ENCODE assay signal across 9 mouse cellular contexts in the genomic region with DNA sequence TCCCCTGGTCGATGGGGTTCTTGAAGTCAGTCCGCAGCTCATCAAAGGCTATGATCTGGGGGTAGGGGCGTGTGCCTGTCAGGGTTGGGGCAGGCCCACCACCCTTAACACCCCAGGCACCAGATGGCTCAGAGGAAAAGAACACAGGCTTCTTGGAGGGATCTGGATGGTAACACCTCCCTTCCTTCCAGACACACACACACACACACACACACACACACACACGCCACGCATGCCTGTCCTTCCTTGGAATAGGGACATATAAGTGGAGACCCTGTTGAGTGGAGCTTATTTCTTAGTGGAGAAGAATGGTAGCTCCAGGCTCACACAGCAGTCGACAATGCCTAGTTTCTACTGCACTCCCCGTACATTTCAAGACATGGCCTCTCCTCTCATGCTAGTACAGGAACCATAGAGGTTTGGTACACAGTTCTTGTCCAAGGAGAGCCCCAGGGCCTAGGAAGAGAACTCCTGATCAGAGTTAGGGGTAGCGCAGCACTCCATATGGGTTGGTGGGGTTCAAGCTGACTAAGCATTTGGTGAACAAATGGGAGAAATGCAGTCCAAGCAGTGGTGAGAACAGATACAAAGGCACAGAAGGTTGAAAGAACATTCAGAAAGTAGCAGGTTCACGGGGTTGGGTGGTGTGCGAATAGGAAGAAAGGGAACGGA. TPM values are rescaled to one million over a fixed set of nuclear protein-coding genes. Genes with fewer than 3 reads are reported as not detected.
A peak's percentile ranks its signal among the peaks of the same experiment; 100 is the strongest.
DNase-seq lines count a peak whose midpoint lies in the region; ATAC-seq and TF ChIP-seq lines count a peak whose summit lies in the region.
"Had no signal": no experiment of that assay in that cellular context is flagged by ENCODE, and none has a peak within 500 bp of the region (broad histone marks: within the 10 kb centered on the region; RNA-seq: fewer than 3 reads in every experiment).

No protein-coding gene starts in this region.

- H3K9me3 ChIP-seq in heart, embryonic 15.5 days (replicated peaks), result no peaks in the 10 kb centered on the region
- H3K9me3 ChIP-seq in MEL (replicated peaks; ENCODE audit: insufficient read depth, low read length), result no peaks in the 10 kb centered on the region
- H3K9me3 ChIP-seq in forebrain, embryonic 13.5 days (replicated peaks), result no peaks in the 10 kb centered on the region
- no peaks in the 10 kb centered on the region for H3K9me3 ChIP-seq in limb, embryonic 14.5 days (ENCODE audit: control insufficient read depth, low read length)

- no peak for TF ChIP-seq EP300 in MEL (IDR thresholded peaks at IDR 0.05; ENCODE audit: low read depth in 1 of 2, low read length in 2 of 2)

- no peak overlapping the region for H3K4me2 ChIP-seq in heart, embryonic 15.5 days
- peak overlapping the region; percentile 71 for H3K4me2 ChIP-seq in forebrain, embryonic 13.5 days
- H3K4me2 ChIP-seq in limb, embryonic 14.5 days (replicated peaks; ENCODE audit: low read depth, low read length, severe bottlenecking), result peak overlapping the region; percentile 35

- TF ChIP-seq RAD21 in MEL (IDR thresholded peaks at IDR 0.05; ENCODE audit: low read depth, low read length), result no peak

- H3K36me3 ChIP-seq in heart, embryonic 15.5 days, result peaks cover 35% of the 10 kb centered on the region
- H3K36me3 ChIP-seq in MEL (ENCODE audit: control insufficient read depth in 1 of 2, insufficient read depth in 2 of 2, low read length in 2 of 2), result peaks cover 0 to 4% of the 10 kb centered on the region in 2 experiments; a peak in 2 of 4 replicates
- peaks cover 46% of the 10 kb centered on the region for H3K36me3 ChIP-seq in forebrain, embryonic 13.5 days (ENCODE audit: poor library complexity, severe bottlenecking)
- peaks cover 44% of the 10 kb centered on the region for H3K36me3 ChIP-seq in limb, embryonic 14.5 days (ENCODE audit: control insufficient read depth, insufficient read depth, low read length)
- H3K36me3 ChIP-seq in thymus, adult 2 months (ENCODE audit: control insufficient read depth, insufficient read depth, low read length), result peaks cover 2% of the 10 kb centered on the region; the same call in 1 of the 2 replicates

- H3K4me3 ChIP-seq in heart, embryonic 15.5 days, result 0 out of 2 replicates have a peak overlapping the region, but pooled peaks have one; percentile 1
- no peak overlapping the region for H3K4me3 ChIP-seq in MEL (ENCODE audit: control insufficient read depth in 1 of 2, insufficient read depth in 1 of 2, low read depth in 2 of 2, low read length in 2 of 2)
- H3K4me3 ChIP-seq in forebrain, embryonic 13.5 days, result peak overlapping the region; percentile 61
- no peak overlapping the region; the same call in 1 of the 2 replicates for H3K4me3 ChIP-seq in limb, embryonic 14.5 days (replicated peaks; ENCODE audit: low read length)
- no peak overlapping the region for H3K4me3 ChIP-seq in thymus, adult 2 months (ENCODE audit: control insufficient read depth, insufficient read depth, low read length)

- H3K9ac ChIP-seq in heart, embryonic 15.5 days, result no peak overlapping the region
- no peak overlapping the region for H3K9ac ChIP-seq in MEL (ENCODE audit: control insufficient read depth, low read depth, low read length, poor library complexity, severe bottlenecking)
- peak overlapping the region; percentile 61 for H3K9ac ChIP-seq in forebrain, embryonic 13.5 days
- no peak overlapping the region for H3K9ac ChIP-seq in limb, embryonic 14.5 days (ENCODE audit: low read depth, low read length, severe bottlenecking)
- H3K9ac ChIP-seq: liver, embryonic 14.5 days had no signal

- H3K79me2 ChIP-seq in MEL (ENCODE audit: control insufficient read depth, insufficient read depth, low read length, poor library complexity), result no peaks in the 10 kb centered on the region

- peaks cover 47% of the 10 kb centered on the region for H3K4me1 ChIP-seq in heart, embryonic 15.5 days (replicated peaks)
- H3K4me1 ChIP-seq in MEL (ENCODE audit: control insufficient read depth in 1 of 2, insufficient read depth in 2 of 2, low read length in 2 of 2), result peaks cover 0 to 14% of the 10 kb centered on the region in 2 experiments; a peak in 2 of 4 replicates
- H3K4me1 ChIP-seq in forebrain, embryonic 13.5 days, result peaks cover 65% of the 10 kb centered on the region
- H3K4me1 ChIP-seq in limb, embryonic 14.5 days (ENCODE audit: control insufficient read depth, insufficient read depth, low read length), result peaks cover 38% of the 10 kb centered on the region
- peaks cover 10% of the 10 kb centered on the region for H3K4me1 ChIP-seq in thymus, adult 2 months (replicated peaks; ENCODE audit: control insufficient read depth, insufficient read depth, low read length)

- H3K27ac ChIP-seq in heart, embryonic 15.5 days, result no peak overlapping the region
- no peak overlapping the region for H3K27ac ChIP-seq in MEL (ENCODE audit: control insufficient read depth, low read depth, low read length)
- H3K27ac ChIP-seq in forebrain, embryonic 13.5 days, result peak overlapping the region; percentile 88
- 0 out of 2 replicates have a peak overlapping the region, but pooled peaks have one; percentile 26 for H3K27ac ChIP-seq in limb, embryonic 14.5 days (replicated peaks; ENCODE audit: low read depth, low read length)
- no peak overlapping the region for H3K27ac ChIP-seq in thymus, adult 2 months (ENCODE audit: control insufficient read depth, insufficient read depth, low read length)
- H3K27ac ChIP-seq: liver, embryonic 14.5 days had no signal

- no peak for TF ChIP-seq POLR2A in MEL (IDR thresholded peaks at IDR 0.05; ENCODE audit: control insufficient read depth in 1 of 2, insufficient read depth in 1 of 2, low read depth in 1 of 2, low read length in 2 of 2, poor library complexity in 1 of 2)
- no peak for TF ChIP-seq POLR2A in limb, embryonic 14.5 days (IDR thresholded peaks at IDR 0.05; ENCODE audit: borderline replicate concordance, extremely low read depth, insufficient read depth, insufficient read length)
- no peak for TF ChIP-seq POLR2A in thymus, adult 2 months (IDR thresholded peaks at IDR 0.05; ENCODE audit: control insufficient read depth, extremely low read depth, insufficient read depth, low read length, poor library complexity)

- no peak for DNase-seq in heart, adult 18-20 months
- no peak for DNase-seq in MEL (ENCODE audit: low read depth, low spot score)
- DNase-seq in limb, embryonic 14.5 days (ENCODE audit: low spot score), result no peak
- no peak for DNase-seq in urinary bladder, postnatal 25 days (ENCODE audit: low spot score)
- no peak for DNase-seq in thymus, adult 2 months
- DNase-seq in thymus, postnatal 25 days, result no peak

- no peak for TF ChIP-seq CTCF in MEL (IDR thresholded peaks at IDR 0.05 in 2 of 3, conservative IDR thresholded peaks at IDR 0.05 in 1 of 3; ENCODE audit: control insufficient read depth in 1 of 3, insufficient read depth in 1 of 3, low read depth in 2 of 3, low read length in 3 of 3, poor library complexity in 1 of 3, severe bottlenecking in 1 of 3)
- TF ChIP-seq CTCF in thymus, adult 2 months (IDR thresholded peaks at IDR 0.05; ENCODE audit: borderline replicate concordance, control insufficient read depth, extremely low read depth, insufficient read depth, low read length, poor library complexity), result no peak

- no peak for ATAC-seq in heart, embryonic 15.5 days (replicated peaks; ENCODE audit: insufficient number of reproducible peaks, insufficient read depth, low FRiP score, low read depth)
- ATAC-seq in forebrain, embryonic 13.5 days, result peak; percentile 16
- no peak; the same call in 1 of the 2 replicates for ATAC-seq in limb, embryonic 14.5 days (ENCODE audit: low FRiP score, low read depth)

- peaks cover 15% of the 10 kb centered on the region; the same call in 1 of the 2 replicates for H3K27me3 ChIP-seq in heart, embryonic 15.5 days
- H3K27me3 ChIP-seq in MEL (ENCODE audit: control insufficient read depth in 1 of 2, insufficient read depth in 2 of 2, low read length in 2 of 2), result no peaks in the 10 kb centered on the region
- no peaks in the 10 kb centered on the region for H3K27me3 ChIP-seq in forebrain, embryonic 13.5 days
- no peaks in the 10 kb centered on the region for H3K27me3 ChIP-seq in limb, embryonic 14.5 days (ENCODE audit: control insufficient read depth, insufficient read depth, low read length)
- no peaks in the 10 kb centered on the region; the same call in 1 of the 2 replicates for H3K27me3 ChIP-seq in thymus, adult 2 months (ENCODE audit: control insufficient read depth, insufficient read depth, low read length)

- WGBS in heart, embryonic 15.5 days, result 40% methylated on average over 11 of the region's 11 CpGs
- 31% methylated on average over 11 of the region's 11 CpGs for WGBS in forebrain, embryonic 13.5 days
- WGBS in limb, embryonic 14.5 days, result 45% methylated on average over 11 of the region's 11 CpGs
- WGBS in thymus, adult 2 months, result 45% methylated on average over 11 of the region's 11 CpGs

RNA-seq across cellular contexts. Expression of a gene that starts 3.4 kb away (rescaled TPM):
- 2.9 and 5.7 TPM in 2 replicates for polyA plus RNA-seq in heart, embryonic 15.5 days (2015; fragmentation: Nextera tagmentation; extraction: Ambion mirVana)
- under 1 TPM in 1 of 2 experiments, not detected in 1; 0.31 TPM for total RNA-seq in heart, adult 18-20 months (2021)
- total RNA-seq in MEL (2012; rRNA removed), result 0.65 and 1.0 TPM in 2 replicates
- 1 to 10 TPM in 1 of 2 experiments, not detected in 1; 2.7 TPM for polyA plus RNA-seq in MEL (2012; ENCODE audit: insufficient read depth in 1 of 2, insufficient read length in 2 of 2, low read depth in 1 of 2, low replicate concordance in 2 of 2, missing spikeins in 1 of 2)
- 208 and 212 TPM in 2 replicates for polyA plus RNA-seq in forebrain, embryonic 13.5 days (2015; fragmentation: Nextera tagmentation; extraction: Ambion mirVana)
- 40.8 and 60.9 TPM in 2 replicates for polyA plus RNA-seq in limb, embryonic 14.5 days (2012; rRNA removed)
- polyA plus RNA-seq in limb, embryonic 14.5 days (2014; fragmentation: Nextera tagmentation; extraction: Ambion mirVana), result 40.5 and 45.1 TPM in 2 replicates
- polyA plus RNA-seq in thymus, adult 2 months (2012; rRNA removed), result 3.7 and 4.9 TPM in 2 replicates

RNA-seq across cellular contexts. Expression of a gene that starts 6.5 kb away (rescaled TPM):
- polyA plus RNA-seq in heart, embryonic 15.5 days (2015; fragmentation: Nextera tagmentation; extraction: Ambion mirVana), result 82.0 and 92.3 TPM in 2 replicates
- total RNA-seq in heart, adult 18-20 months (2021), result 100 to 1,000 TPM in 1 of 2 experiments, 10 to 100 TPM in 1; 97.6 to 104 TPM
- total RNA-seq in MEL (2012; rRNA removed), result 57.5 and 64.3 TPM in 2 replicates
- 10 to 100 TPM in 1 of 2 experiments, not detected in 1; 54.0 TPM for polyA plus RNA-seq in MEL (2012; ENCODE audit: insufficient read depth in 1 of 2, insufficient read length in 2 of 2, low read depth in 1 of 2, low replicate concordance in 2 of 2, missing spikeins in 1 of 2)
- 62.4 and 71.4 TPM in 2 replicates for polyA plus RNA-seq in forebrain, embryonic 13.5 days (2015; fragmentation: Nextera tagmentation; extraction: Ambion mirVana)
- 121 and 130 TPM in 2 replicates for polyA plus RNA-seq in limb, embryonic 14.5 days (2012; rRNA removed)
- polyA plus RNA-seq in limb, embryonic 14.5 days (2014; fragmentation: Nextera tagmentation; extraction: Ambion mirVana), result 129 and 144 TPM in 2 replicates
- polyA plus RNA-seq in thymus, adult 2 months (2012; rRNA removed), result 121 and 137 TPM in 2 replicates

RNA-seq across cellular contexts. Expression of a gene that starts 9.6 kb away (rescaled TPM):
- 3.0 and 4.5 TPM in 2 replicates for polyA plus RNA-seq in heart, embryonic 15.5 days (2015; fragmentation: Nextera tagmentation; extraction: Ambion mirVana)
- total RNA-seq in heart, adult 18-20 months (2021), result 1 to 10 TPM; 1.6 to 2.3 TPM
- total RNA-seq in MEL (2012; rRNA removed), result 0.29 TPM in 1 of 2 replicates, not detected in the other
- polyA plus RNA-seq in MEL (2012; ENCODE audit: insufficient read depth in 1 of 2, insufficient read length in 2 of 2, low read depth in 1 of 2, low replicate concordance in 2 of 2, missing spikeins in 1 of 2), result under 1 TPM in 1 of 2 experiments, not detected in 1; 0.63 TPM
- 2.3 and 2.8 TPM in 2 replicates for polyA plus RNA-seq in forebrain, embryonic 13.5 days (2015; fragmentation: Nextera tagmentation; extraction: Ambion mirVana)
- polyA plus RNA-seq in limb, embryonic 14.5 days (2012; rRNA removed), result 0.96 and 1.4 TPM in 2 replicates
- 1.8 and 2.1 TPM in 2 replicates for polyA plus RNA-seq in limb, embryonic 14.5 days (2014; fragmentation: Nextera tagmentation; extraction: Ambion mirVana)
- 1.7 and 3.5 TPM in 2 replicates for polyA plus RNA-seq in thymus, adult 2 months (2012; rRNA removed)

RNA-seq across cellular contexts. Expression of a gene that starts 12.0 kb away (rescaled TPM):
- polyA plus RNA-seq in heart, embryonic 15.5 days (2015; fragmentation: Nextera tagmentation; extraction: Ambion mirVana), result 208 and 236 TPM in 2 replicates
- total RNA-seq in heart, adult 18-20 months (2021), result 100 to 1,000 TPM; 190 to 204 TPM
- total RNA-seq in MEL (2012; rRNA removed), result 86.4 and 94.9 TPM in 2 replicates
- polyA plus RNA-seq in MEL (2012; ENCODE audit: insufficient read depth in 1 of 2, insufficient read length in 2 of 2, low read depth in 1 of 2, low replicate concordance in 2 of 2, missing spikeins in 1 of 2), result 100 to 1,000 TPM in 1 of 2 experiments, not detected in 1; 162 TPM
- 235 and 252 TPM in 2 replicates for polyA plus RNA-seq in forebrain, embryonic 13.5 days (2015; fragmentation: Nextera tagmentation; extraction: Ambion mirVana)
- polyA plus RNA-seq in limb, embryonic 14.5 days (2012; rRNA removed), result 192 and 235 TPM in 2 replicates
- polyA plus RNA-seq in limb, embryonic 14.5 days (2014; fragmentation: Nextera tagmentation; extraction: Ambion mirVana), result 249 and 255 TPM in 2 replicates
- 296 and 317 TPM in 2 replicates for polyA plus RNA-seq in thymus, adult 2 months (2012; rRNA removed)

RNA-seq across cellular contexts. Expression of a gene that starts 23.5 kb away (rescaled TPM):
- 17.1 and 21.8 TPM in 2 replicates for polyA plus RNA-seq in heart, embryonic 15.5 days (2015; fragmentation: Nextera tagmentation; extraction: Ambion mirVana)
- total RNA-seq in heart, adult 18-20 months (2021), result 10 to 100 TPM; 48.9 to 54.0 TPM
- total RNA-seq in MEL (2012; rRNA removed), result 7.3 TPM in 2 replicates
- 10 to 100 TPM in 1 of 2 experiments, not detected in 1; 30.3 TPM for polyA plus RNA-seq in MEL (2012; ENCODE audit: insufficient read depth in 1 of 2, insufficient read length in 2 of 2, low read depth in 1 of 2, low replicate concordance in 2 of 2, missing spikeins in 1 of 2)
- polyA plus RNA-seq in forebrain, embryonic 13.5 days (2015; fragmentation: Nextera tagmentation; extraction: Ambion mirVana), result 41.1 and 43.6 TPM in 2 replicates
- 45.8 and 54.0 TPM in 2 replicates for polyA plus RNA-seq in limb, embryonic 14.5 days (2012; rRNA removed)
- polyA plus RNA-seq in limb, embryonic 14.5 days (2014; fragmentation: Nextera tagmentation; extraction: Ambion mirVana), result 14.9 and 16.3 TPM in 2 replicates
- 48.0 and 54.9 TPM in 2 replicates for polyA plus RNA-seq in thymus, adult 2 months (2012; rRNA removed)

Comparison
In these comparisons a context has a peak if more than half of its experiments do, and no peak if none do; other contexts are left out.
1. H3K27ac ChIP-seq: peak in forebrain, embryonic 13.5 days (single experiment) and limb, embryonic 14.5 days (single experiment); none in heart, embryonic 15.5 days (single experiment), MEL (single experiment) and thymus, adult 2 months (single experiment).
2. H3K4me3 ChIP-seq: peak in heart, embryonic 15.5 days (single experiment) and forebrain, embryonic 13.5 days (single experiment); none in MEL (0 of 2), limb, embryonic 14.5 days (single experiment) and thymus, adult 2 months (single experiment).